Mouse (Mus musculus) cortical plate, adult 2 months (tissue): ENCODE data around the gene Pilra.

Experiments used
- CTCF ChIP-seq: fragments of 200-500 bp; IDR thresholded peaks from 2 replicates; pipeline ENCODE4 v1.5.1; 2011; ENCODE audit warnings: mild to moderate bottlenecking, control low read depth, low read length; ENCODE audit not compliant: insufficient read depth; ENCODE audit errors: extremely low read depth
- POLR2A ChIP-seq: fragments of 200-500 bp; IDR thresholded peaks from 2 replicates; pipeline ENCODE4 v1.6.1; 2011; ENCODE audit warnings: mild to moderate bottlenecking, low read length, control low read depth; ENCODE audit not compliant: insufficient read depth; ENCODE audit errors: extremely low read depth

DNA sequence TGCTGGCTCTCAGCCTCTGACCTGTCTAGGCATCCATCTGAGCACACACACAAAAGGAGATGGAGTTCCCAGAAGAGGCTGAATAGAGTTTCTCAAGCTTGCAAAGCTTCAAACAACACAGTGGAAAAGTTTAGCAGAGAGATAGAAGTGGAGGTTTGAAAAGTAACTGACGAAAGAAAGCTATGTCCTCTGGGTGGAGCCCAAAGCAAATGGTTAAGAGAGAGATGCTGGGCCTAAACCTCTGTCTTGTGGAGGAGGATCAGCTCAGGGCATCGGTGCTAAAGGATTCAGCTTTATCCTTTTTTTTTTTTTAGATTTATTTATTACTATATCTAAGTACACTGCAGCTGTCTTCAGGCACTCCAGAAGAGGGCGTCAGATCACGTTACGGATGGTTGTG lies 27.8 kb downstream of the Pilra start:
- TF ChIP-seq POLR2A (no peak), CTCF (no peak)
